Mouse (Mus musculus) ES-E14 (cell line): ENCODE data around the gene Fam168a.

Source experiments
- MAFK ChIP-seq: IDR thresholded peaks from 2 replicates; pipeline ENCODE4 v1.6.1; 2014; ENCODE audit warnings: mild to moderate bottlenecking, low read depth, low read length, inconsistent platforms; ENCODE audit not compliant: insufficient read depth
- ZC3H11A ChIP-seq: IDR thresholded peaks from 2 replicates; pipeline ENCODE4 v1.6.1; 2012; ENCODE audit warnings: low read depth, mild to moderate bottlenecking, inconsistent platforms, low read length, borderline replicate concordance
- ZNF384 ChIP-seq: IDR thresholded peaks from 2 replicates; pipeline ENCODE4 v1.6.1; 2012; ENCODE audit warnings: low read depth, low read length, inconsistent platforms

DNA sequence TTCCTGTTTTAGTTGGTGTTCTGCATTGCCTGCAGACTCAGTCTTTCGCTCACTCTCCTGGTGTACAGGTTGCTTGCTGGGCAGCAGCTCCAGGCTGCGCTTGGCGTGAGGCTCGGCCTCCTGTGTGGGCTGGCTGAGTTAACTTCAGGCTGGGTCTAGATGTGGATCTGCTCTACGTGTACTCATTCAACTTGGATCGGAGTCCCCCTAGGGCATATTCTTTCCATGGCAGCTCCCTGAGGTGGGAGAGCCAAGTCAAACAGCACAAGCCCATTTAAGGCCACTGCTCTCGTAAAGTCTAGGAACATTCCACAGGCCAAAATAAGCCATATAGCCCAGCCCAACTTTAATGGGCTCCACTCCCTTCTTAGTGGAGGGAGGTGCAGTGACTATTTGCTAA lies 18.0 kb upstream of the Fam168a start:
- TF ChIP-seq ZNF384 (no peak), MAFK (no peak), ZC3H11A (no peak)
